Mouse (Mus musculus) mouse embryonic stem cell (cell line): ENCODE measurements at regions not wholly inside any gene's neighbourhood (a gene's known extent, or its start where the extent isn't known, plus 50 kb on each side); places are given as distances from the start of the nearest gene placed in this dataset.
"Not testable (repeated sequence)": the region's sequence is repeated elsewhere in the genome, so short reads cannot be mapped to it uniquely, and the experiment has no call there.

Source experiments
- in situ Hi-C, 2 experiments: fragments of 300-500 bp; cut with MboI; formaldehyde crosslinking; loops; 1 replicate in 1 of 2; 3 replicates in 1 of 2; pipeline ENCODE4 v1.14.3; 2019 to 2020; ENCODE audit warnings: low sequenced_read_pairs in 2 of 2, low pct_unique_long_range_greater_than_20kb in 1 of 2, mixed read lengths in 1 of 2; ENCODE audit not compliant: unreplicated experiment in 1 of 2

GRCm38 (mm10) chr8:78046691-78047090 lies 166.4 kb upstream of the Ttc29 start:
- in situ Hi-C loops: no loop called here

- in situ Hi-C loops: loop anchor here (10.0 to 25.0 kb wide), 3 partner anchors 162 to 412 kb away; partner anchors contain the start of gene Ttc29 (in 1 of the 2)
These were observed 162.3 kb upstream of the Ttc29 start for GRCm38 (mm10) chr8:78050768-78051167.

GRCm38 (mm10) chr8:78054435-78054834 lies 158.7 kb upstream of the Ttc29 start:
- in situ Hi-C loops: loop anchor here (10.0 to 25.0 kb wide), 3 partner anchors 158 to 408 kb away; partner anchors contain the start of gene Ttc29 (in 1 of the 2)

GRCm38 (mm10) chr8:78054920-78055319 lies 158.2 kb upstream of the Ttc29 start:
- in situ Hi-C loops: loop anchor here (10.0 to 25.0 kb wide), 3 partner anchors 157 to 407 kb away; partner anchors contain the start of gene Ttc29 (in 1 of the 2)

- in situ Hi-C loops: loop anchor here (10.0 to 25.0 kb wide), 3 partner anchors 157 to 407 kb away; partner anchors contain the start of gene Ttc29 (in 1 of the 2)
These were observed 157.6 kb upstream of the Ttc29 start for GRCm38 (mm10) chr8:78055531-78055930.

- in situ Hi-C loops: loop anchor here (10.0 to 25.0 kb wide), 3 partner anchors 155 to 405 kb away; partner anchors contain the start of gene Ttc29 (in 1 of the 2)
These were observed 155.7 kb upstream of the Ttc29 start for GRCm38 (mm10) chr8:78057357-78057756.

GRCm38 (mm10) chr8:78061827-78062719 lies 151.0 kb upstream of the Ttc29 start:
- in situ Hi-C loops: loop anchor here (5.0 to 25.0 kb wide), 4 partner anchors 73 to 400 kb away; partner anchors contain the start of gene Ttc29 (in 2 of the 2)

GRCm38 (mm10) chr8:78063529-78063928 lies 149.6 kb upstream of the Ttc29 start:
- in situ Hi-C loops: loop anchor here (5.0 to 25.0 kb wide), 4 partner anchors 71 to 399 kb away; partner anchors contain the start of gene Ttc29 (in 2 of the 2)

GRCm38 (mm10) chr8:78064161-78064560 lies 148.9 kb upstream of the Ttc29 start:
- in situ Hi-C loops: loop anchor here (5.0 to 25.0 kb wide), 4 partner anchors 71 to 398 kb away; partner anchors contain the start of gene Ttc29 (in 2 of the 2)

- in situ Hi-C loops: loop anchor here (10.0 to 25.0 kb wide), 3 partner anchors 69 to 396 kb away; partner anchors contain the start of gene Ttc29 (in 1 of the 2)
These were observed 147.1 kb upstream of the Ttc29 start for GRCm38 (mm10) chr8:78065890-78066493.

GRCm38 (mm10) chr8:78068087-78068910 lies 144.8 kb upstream of the Ttc29 start:
- in situ Hi-C loops: loop anchor here (10.0 to 25.0 kb wide), 3 partner anchors 67 to 394 kb away; partner anchors contain the start of gene Ttc29 (in 1 of the 2)

GRCm38 (mm10) chr8:78073821-78074220 lies 139.3 kb upstream of the Ttc29 start:
- in situ Hi-C loops: loop anchor here (25.0 kb wide), 2 partner anchors 138 to 388 kb away; partner anchors contain the start of gene Ttc29 (in 1 of the 2)

GRCm38 (mm10) chr8:78077122-78077521 lies 136.0 kb upstream of the Ttc29 start:
- in situ Hi-C loops: no loop called here

GRCm38 (mm10) chr8:78081395-78081794 lies 131.7 kb upstream of the Ttc29 start:
- in situ Hi-C loops: not testable (repeated sequence)

GRCm38 (mm10) chr8:78083012-78083411 lies 130.1 kb upstream of the Ttc29 start:
- in situ Hi-C loops: no loop called here

- in situ Hi-C loops: no loop called here
These were observed 126.7 kb upstream of the Ttc29 start for GRCm38 (mm10) chr8:78086361-78086760.

- in situ Hi-C loops: no loop called here
These were observed 122.5 kb upstream of the Ttc29 start for GRCm38 (mm10) chr8:78090382-78091122.
